Mouse (Mus musculus) C2C12 (cell line): ENCODE measurements around the gene Inip.

Source experiments
- CTCF ChIP-seq: IDR thresholded peaks from one replicate; pipeline ENCODE4 v1.5.1; 2011; ENCODE audit not compliant: control insufficient read depth, insufficient read depth, insufficient read length
- MAX ChIP-seq: IDR thresholded peaks from one replicate; pipeline ENCODE4 v1.6.1; 2011; ENCODE audit warnings: mild to moderate bottlenecking, control low read depth
- MYOD1 ChIP-seq: IDR thresholded peaks from one replicate; pipeline ENCODE4 v1.6.1; 2011; ENCODE audit warnings: low read depth; ENCODE audit not compliant: control insufficient read depth, insufficient read length
- MYOG ChIP-seq: IDR thresholded peaks from one replicate; pipeline ENCODE4 v1.6.1; 2011; ENCODE audit not compliant: control insufficient read depth, insufficient read length; ENCODE audit errors: extremely low read depth
- USF1 ChIP-seq: IDR thresholded peaks from one replicate; pipeline ENCODE4 v1.6.1; 2011; ENCODE audit warnings: low read depth, mild to moderate bottlenecking, control low read depth, moderate library complexity

- TF ChIP-seq CTCF (no peak), MYOG (no peak), MYOD1 (no peak), USF1 (no peak), MAX (no peak)
Measured at GRCm38 (mm10) chr4:59847447-59847846, 46.1 kb upstream of the Inip start.
